Comparison of ENCODE assay signal across 8 mouse cellular contexts in genomic region chrX:106026418-106027342, GRCm38 (mm10). TPM values are rescaled to one million over a fixed set of nuclear protein-coding genes. Genes with fewer than 3 reads are reported as not detected.
DNase-seq lines count a peak whose midpoint lies in the region; ATAC-seq lines count a peak whose summit lies in the region.

TSS of gene Atp7a (plus strand) at chrX:106027276.

- H3K36me3 ChIP-seq in hindbrain, embryonic 12.5 days = no peaks in the 10 kb centered on the region

- 0 out of 2 replicates have a peak, but pooled peaks cover 2% of the 10 kb centered on the region for H3K4me1 ChIP-seq in hindbrain, embryonic 12.5 days

- peak within 1 kb of the TSS; percentile 47 for H3K4me3 ChIP-seq in hindbrain, embryonic 12.5 days

- peak; percentile 96 for DNase-seq in NIH3T3 (ENCODE audit: low read depth)
- DNase-seq in cerebellum, postnatal 10 days = peak; percentile 92 to 94
- peak; percentile 84 to 87 for DNase-seq in frontal cortex, postnatal 10 days (ENCODE audit: low spot score in 2 of 2)
- DNase-seq in layer of hippocampus, postnatal 25 days (ENCODE audit: extremely low spot score in 1 of 2, low spot score in 1 of 2) = peak; percentile 62 to 80
- DNase-seq in lung, postnatal 25 days (ENCODE audit: low spot score) = peak; percentile 94
- DNase-seq in retina, embryonic 14.5 days (ENCODE audit: low spot score) = peak; percentile 91
- DNase-seq in thymus, postnatal 4 days = peak; percentile 95

- peak within 1 kb of the TSS; percentile 52 for H3K4me2 ChIP-seq in hindbrain, embryonic 12.5 days (replicated peaks)

- peak; percentile 96 for ATAC-seq in hindbrain, embryonic 12.5 days (ENCODE audit: low FRiP score)

- H3K27ac ChIP-seq in hindbrain, embryonic 12.5 days = peak within 1 kb of the TSS; percentile 60

- WGBS in hindbrain, embryonic 12.5 days = 15% methylated on average over 36 of the region's 36 CpGs

- no peaks in the 10 kb centered on the region for H3K9me3 ChIP-seq in hindbrain, embryonic 12.5 days (replicated peaks)

- H3K27me3 ChIP-seq in hindbrain, embryonic 12.5 days = no peaks in the 10 kb centered on the region

- peak within 1 kb of the TSS; percentile 63 for H3K9ac ChIP-seq in hindbrain, embryonic 12.5 days

RNA-seq across cellular contexts. Expression of gene Atp7a, which starts in this region (rescaled TPM):
- 29.1 and 30.2 TPM in 2 replicates for polyA plus RNA-seq in hindbrain, embryonic 12.5 days (2016; fragmentation: Nextera tagmentation; extraction: Ambion mirVana)
- 1 to 10 TPM; 6.2 to 7.2 TPM for total RNA-seq in layer of hippocampus, postnatal 25 days (2021)

Comparison
In these comparisons a context has a peak if more than half of its experiments do, and no peak if none do; other contexts are left out.
1. Peak in every context shown above with its lines: DNase-seq, ATAC-seq, H3K4me3 ChIP-seq and H3K27ac ChIP-seq.